Mouse (Mus musculus) embryonic fibroblast, embryonic 13.5 days (primary cell): Measurements from ENCODE around the gene Tbx20.

Source experiments
- CTCF ChIP-seq: IDR thresholded peaks from 2 replicates; pipeline ENCODE4 v1.5.1; 2011; ENCODE audit warnings: mild to moderate bottlenecking, control low read depth, low read length, moderate library complexity, borderline replicate concordance; ENCODE audit not compliant: insufficient read depth
- POLR2A ChIP-seq: IDR thresholded peaks from 2 replicates; pipeline ENCODE4 v1.6.1; 2011; ENCODE audit warnings: low read depth, mild to moderate bottlenecking, control low read depth, low read length, moderate library complexity

DNA sequence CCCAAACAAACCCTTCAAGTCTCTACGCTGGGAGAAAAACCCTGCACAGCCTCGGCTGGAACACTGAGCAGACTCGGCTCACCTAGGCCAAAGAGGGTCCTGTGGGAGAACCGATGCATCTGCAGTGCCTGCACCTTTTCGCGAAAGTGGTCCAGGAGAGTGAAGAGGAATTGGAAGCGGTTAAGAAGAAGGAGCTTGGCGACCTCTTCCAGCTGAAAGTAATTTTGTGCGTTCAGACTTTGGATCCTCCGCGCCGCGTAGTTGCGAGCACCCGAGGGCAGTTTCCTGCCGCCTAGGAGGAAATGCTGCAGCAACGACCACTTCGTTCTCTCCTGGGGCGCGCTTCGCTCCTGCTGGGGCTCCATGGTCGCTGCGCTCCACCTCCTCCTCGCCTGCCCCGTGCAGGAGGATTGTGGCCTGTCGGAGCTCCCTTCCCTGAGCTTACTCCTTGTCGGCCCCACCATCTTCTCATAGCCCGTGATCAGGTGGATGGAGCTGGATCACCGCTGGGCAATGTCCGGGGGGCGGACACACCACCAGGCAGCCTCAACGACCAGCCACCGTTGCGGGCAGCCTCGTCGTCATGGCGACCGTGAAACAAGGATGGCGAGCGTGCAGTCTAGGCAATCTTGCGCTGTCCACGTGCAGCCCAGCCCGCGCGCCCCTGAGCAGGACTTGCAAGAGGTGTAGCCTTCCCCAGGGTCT lies 78.3 kb downstream of the Tbx20 start, which contains the start of gene Dpy19l2:
- TF ChIP-seq POLR2A (no peak), CTCF (no peak)
